Mouse (Mus musculus) neural tube, embryonic 14.5 days (tissue): ENCODE measurements at regions not wholly inside any gene's neighbourhood (a gene's known extent, or its start where the extent isn't known, plus 50 kb on each side); places are given as distances from the start of the nearest gene placed in this dataset.

Experiments
- ATAC-seq: fragments of 200-750 bp; cut with Nextera tagmentation; 2 replicates; pipeline ENCODE4 v1.8.0; 2017; ENCODE audit warnings: low read depth, mild to moderate bottlenecking, moderate TSS enrichment, moderate library complexity
- H3K27ac ChIP-seq: fragments of 300-500 bp; sonication (generic); 2 replicates; pipeline ENCODE4 v1.5.1; 2014; ENCODE audit warnings: low read depth, mild to moderate bottlenecking, control low read depth, low read length, moderate library complexity, mixed read lengths
- H3K27me3 ChIP-seq: fragments of 300-500 bp; sonication (generic); 2 replicates; pipeline ENCODE4 v1.6.1; 2014; ENCODE audit warnings: low read length; ENCODE audit not compliant: control insufficient read depth, insufficient read depth
- H3K36me3 ChIP-seq: fragments of 300-500 bp; sonication (generic); 2 replicates; pipeline ENCODE4 v1.6.1; 2014; ENCODE audit warnings: low read length, mixed read lengths; ENCODE audit not compliant: control insufficient read depth, insufficient read depth
- H3K4me1 ChIP-seq: fragments of 300-500 bp; sonication (generic); 2 replicates; pipeline ENCODE4 v1.6.1; 2014; ENCODE audit warnings: low read length; ENCODE audit not compliant: control insufficient read depth, insufficient read depth
- H3K4me2 ChIP-seq: fragments of 300-500 bp; sonication (generic); 2 replicates; pipeline ENCODE4 v1.6.1; 2014; ENCODE audit warnings: mild to moderate bottlenecking, low read depth, low read length, control low read depth
- H3K4me3 ChIP-seq: fragments of 300-500 bp; sonication (generic); 2 replicates; pipeline ENCODE4 v1.5.1; 2014; ENCODE audit warnings: low read depth, low read length, control low read depth, mixed read lengths
- H3K9ac ChIP-seq: fragments of 300-500 bp; sonication (generic); replicated peaks from 2 replicates; pipeline ENCODE4 v1.6.1; 2014; ENCODE audit warnings: low read depth, mild to moderate bottlenecking, control low read depth, low read length, mixed read lengths
- H3K9me3 ChIP-seq: fragments of 300-500 bp; sonication (generic); 2 replicates; pipeline ENCODE4 v1.6.1; 2016; ENCODE audit warnings: low read length; ENCODE audit not compliant: control insufficient read depth
- WGBS: fragments of 180-500 bp; shearing (Covaris S2); extraction: QIAGEN DNeasy Blood & Tissue Kit; methylation state at CpG from one replicate; pipeline ENCODE4 v1.1.7; 2014; 5-methylcytosine and 5-hydroxymethylcytosine counted together

GRCm38 (mm10) chr13:15907806-15908205 is 103.8 kb upstream of the Inhba start:
- WGBS: 74% methylated on average over 1 of the region's 1 CpGs
- Histone ChIP-seq H3K36me3 (no peaks in the 10 kb centered on the region), H3K4me1 (no peaks in the 10 kb centered on the region), H3K4me3 (no peak overlapping the region), H3K9me3 (no peaks in the 10 kb centered on the region), H3K27me3 (no peaks in the 10 kb centered on the region), H3K27ac (no peak overlapping the region), H3K9ac (no peak overlapping the region), H3K4me2 (no peak overlapping the region)
- ATAC-seq: no peak

- ATAC-seq: no peak
- H3K27ac ChIP-seq: no peak overlapping the region
- no peak overlapping the region for H3K4me2 ChIP-seq
- WGBS: 75% methylated on average over 2 of the region's 2 CpGs
- no peaks in the 10 kb centered on the region for H3K36me3 ChIP-seq
- no peaks in the 10 kb centered on the region for H3K27me3 ChIP-seq
- H3K9me3 ChIP-seq: no peaks in the 10 kb centered on the region
- no peaks in the 10 kb centered on the region for H3K4me1 ChIP-seq
- no peak overlapping the region for H3K9ac ChIP-seq
- no peak overlapping the region for H3K4me3 ChIP-seq
These were observed 101.1 kb upstream of the Inhba start for GRCm38 (mm10) chr13:15910578-15910977.

- Histone ChIP-seq H3K4me3 (no peak overlapping the region), H3K4me1 (no peaks in the 10 kb centered on the region), H3K36me3 (no peaks in the 10 kb centered on the region), H3K9ac (no peak overlapping the region), H3K27me3 (no peaks in the 10 kb centered on the region), H3K4me2 (no peak overlapping the region), H3K9me3 (no peaks in the 10 kb centered on the region), H3K27ac (no peak overlapping the region)
- ATAC-seq: no peak
- 90% methylated on average over 1 of the region's 1 CpGs for WGBS
These were observed 100.4 kb upstream of the Inhba start for GRCm38 (mm10) chr13:15911263-15911662.

- 90% methylated on average over 1 of the region's 1 CpGs for whole genome bisulfite sequencing
These were observed 97.4 kb upstream of the Inhba start for GRCm38 (mm10) chr13:15914270-15914669.

GRCm38 (mm10) chr13:15929890-15930289 is 81.8 kb upstream of the Inhba start:
- H3K4me2 ChIP-seq: no peak overlapping the region
- H3K9ac ChIP-seq: no peak overlapping the region
- ATAC-seq: no peak
- H3K27ac ChIP-seq: no peak overlapping the region
- no peaks in the 10 kb centered on the region for H3K4me1 ChIP-seq
- H3K9me3 ChIP-seq: no peaks in the 10 kb centered on the region
- H3K27me3 ChIP-seq: no peaks in the 10 kb centered on the region
- no peaks in the 10 kb centered on the region for H3K36me3 ChIP-seq
- H3K4me3 ChIP-seq: no peak overlapping the region
- WGBS: 89% methylated on average over 3 of the region's 3 CpGs

More at GRCm38 (mm10) chr13:15914270-15914669, 97.4 kb upstream of the Inhba start:
- Histone ChIP-seq H3K36me3 (no peaks in the 10 kb centered on the region), H3K27me3 (no peaks in the 10 kb centered on the region), H3K9ac (no peak overlapping the region), H3K9me3 (no peaks in the 10 kb centered on the region), H3K4me2 (no peak overlapping the region), H3K4me3 (no peak overlapping the region), H3K27ac (no peak overlapping the region), H3K4me1 (no peaks in the 10 kb centered on the region)
- ATAC-seq: no peak

GRCm38 (mm10) chr13:15931553-15932162 is 80.0 kb upstream of the Inhba start:
- Histone ChIP-seq H3K4me3 (no peak overlapping the region), H3K36me3 (no peaks in the 10 kb centered on the region), H3K27me3 (no peaks in the 10 kb centered on the region), H3K9me3 (no peaks in the 10 kb centered on the region), H3K4me2 (no peak overlapping the region), H3K4me1 (no peaks in the 10 kb centered on the region), H3K9ac (no peak overlapping the region), H3K27ac (no peak overlapping the region)
- peak; percentile 24; the same call in 1 of the 2 replicates for ATAC-seq
- 24% methylated on average over 5 of the region's 5 CpGs for WGBS

GRCm38 (mm10) chr13:15935689-15936088 is 76.0 kb upstream of the Inhba start:
- 67% methylated on average over 1 of the region's 1 CpGs for WGBS
- Histone ChIP-seq H3K4me2 (no peak overlapping the region), H3K4me1 (no peaks in the 10 kb centered on the region), H3K36me3 (no peaks in the 10 kb centered on the region), H3K27me3 (no peaks in the 10 kb centered on the region), H3K4me3 (no peak overlapping the region), H3K27ac (no peak overlapping the region), H3K9ac (no peak overlapping the region), H3K9me3 (no peaks in the 10 kb centered on the region)
- ATAC-seq: no peak

- WGBS: 91% methylated on average over 1 of the region's 1 CpGs
- no peak overlapping the region for H3K9ac ChIP-seq
- no peak for ATAC-seq
- H3K9me3 ChIP-seq: no peaks in the 10 kb centered on the region
- H3K4me1 ChIP-seq: no peaks in the 10 kb centered on the region
- H3K27me3 ChIP-seq: no peaks in the 10 kb centered on the region
- no peak overlapping the region for H3K27ac ChIP-seq
- H3K4me3 ChIP-seq: no peak overlapping the region
- no peaks in the 10 kb centered on the region for H3K36me3 ChIP-seq
- no peak overlapping the region for H3K4me2 ChIP-seq
These were observed 75.5 kb upstream of the Inhba start for GRCm38 (mm10) chr13:15936109-15936508.

GRCm38 (mm10) chr13:15950143-15950542 is 61.5 kb upstream of the Inhba start:
- H3K4me2 ChIP-seq: no peak overlapping the region
- H3K4me1 ChIP-seq: no peaks in the 10 kb centered on the region
- 87% methylated on average over 4 of the region's 4 CpGs for WGBS
- H3K36me3 ChIP-seq: no peaks in the 10 kb centered on the region
- no peak for ATAC-seq
- no peak overlapping the region for H3K4me3 ChIP-seq
- no peaks in the 10 kb centered on the region for H3K9me3 ChIP-seq
- no peaks in the 10 kb centered on the region for H3K27me3 ChIP-seq
- H3K27ac ChIP-seq: no peak overlapping the region
- H3K9ac ChIP-seq: no peak overlapping the region
